Mouse (Mus musculus): ENCODE measurements around the gene Pnma1. TPM values are rescaled to one million over a fixed set of nuclear protein-coding genes. Genes with fewer than 3 reads are reported as not detected.

The Pnma1 gene
- polyA plus RNA-seq, 1 experiment: 0.46 TPM

- Histone ChIP-seq H3ac (ENCODE audit: control insufficient read depth, insufficient read length) (no peak overlapping the region), H3K36me3 (ENCODE audit: control insufficient read depth, insufficient read depth) (peaks cover 10% of the 10 kb centered on the region), H3K4me3 (no peak overlapping the region), H3K79me2 (ENCODE audit: control insufficient read depth, insufficient read depth) (peaks cover 40% of the 10 kb centered on the region), H3K27me3 (ENCODE audit: control insufficient read depth, insufficient read depth, insufficient read length) (no peaks in the 10 kb centered on the region), H3K4me2 (ENCODE audit: low read depth) (no peak overlapping the region)
- TF ChIP-seq MYOG (IDR thresholded peaks at IDR 0.05; ENCODE audit: control insufficient read depth in 1 of 3, insufficient read depth in 1 of 3, insufficient read length in 2 of 3, low read depth in 2 of 3): no peak
- no peak for TF ChIP-seq MAX (IDR thresholded peaks at IDR 0.05; ENCODE audit: low read depth)
- TF ChIP-seq POLR2AphosphoS2 (IDR thresholded peaks at IDR 0.05; ENCODE audit: insufficient read length, low read depth): no peak
- TF ChIP-seq CEBPB (IDR thresholded peaks at IDR 0.05; ENCODE audit: insufficient read depth, poor library complexity, severe bottlenecking): no peak
- TF ChIP-seq TCF12 (IDR thresholded peaks at IDR 0.05; ENCODE audit: insufficient read depth, poor library complexity, severe bottlenecking): no peak
- TF ChIP-seq E2F4 (IDR thresholded peaks at IDR 0.05; ENCODE audit: insufficient read depth): no peak
- no peak for TF ChIP-seq USF1 (IDR thresholded peaks at IDR 0.05; ENCODE audit: low read depth)
- TF ChIP-seq SRF (IDR thresholded peaks at IDR 0.05; ENCODE audit: control insufficient read depth, insufficient read length, low read depth): no peak
Observed at GRCm38 (mm10) chr12:84119584-84119983, 28.7 kb downstream of the Pnma1 start.

- TF ChIP-seq MYOG (IDR thresholded peaks at IDR 0.05; ENCODE audit: control insufficient read depth in 1 of 3, insufficient read depth in 1 of 3, insufficient read length in 2 of 3, low read depth in 2 of 3) (no peak), POLR2A (IDR thresholded peaks at IDR 0.05; ENCODE audit: insufficient read length, low read depth) (peak; percentile 58), MYOD1 (IDR thresholded peaks at IDR 0.05; ENCODE audit: control insufficient read depth in 1 of 3, insufficient read length in 2 of 3, low read depth in 2 of 3) (peak; percentile 85 to 98 (median 94))
- peaks cover 36% of the 10 kb centered on the region for H3K79me2 ChIP-seq (ENCODE audit: control insufficient read depth, insufficient read depth)
Observed at GRCm38 (mm10) chr12:84114153-84114994, 33.9 kb downstream of the Pnma1 start, which contains the start of gene Dnal1. Dnal1 (plus strand) TSS chr12:84114366.

GRCm38 (mm10) chr12:84113676-84114075 lies 34.6 kb downstream of the Pnma1 start:
- H3K4me3 ChIP-seq: peak overlapping the region; percentile 58
- H3K4me2 ChIP-seq (ENCODE audit: low read depth): peak overlapping the region; percentile 67
- no peak for TF ChIP-seq USF1 (IDR thresholded peaks at IDR 0.05; ENCODE audit: low read depth)
- TF ChIP-seq CEBPB (IDR thresholded peaks at IDR 0.05; ENCODE audit: insufficient read depth, poor library complexity, severe bottlenecking): no peak
- TF ChIP-seq MYOG (IDR thresholded peaks at IDR 0.05; ENCODE audit: control insufficient read depth in 1 of 3, insufficient read depth in 1 of 3, insufficient read length in 2 of 3, low read depth in 2 of 3): no peak
- TF ChIP-seq POLR2AphosphoS2 (IDR thresholded peaks at IDR 0.05; ENCODE audit: insufficient read length, low read depth): no peak
- no peak for TF ChIP-seq MAX (IDR thresholded peaks at IDR 0.05; ENCODE audit: low read depth)
- TF ChIP-seq TCF12 (IDR thresholded peaks at IDR 0.05; ENCODE audit: insufficient read depth, poor library complexity, severe bottlenecking): no peak
- TF ChIP-seq E2F4 (IDR thresholded peaks at IDR 0.05; ENCODE audit: insufficient read depth): no peak
- TF ChIP-seq TCF3 (IDR thresholded peaks at IDR 0.05; ENCODE audit: insufficient read length, low read depth): no peak
- no peak for TF ChIP-seq REST (IDR thresholded peaks at IDR 0.05; ENCODE audit: insufficient read depth, insufficient read length)
- TF ChIP-seq POLR2A (IDR thresholded peaks at IDR 0.05; ENCODE audit: insufficient read length, low read depth): no peak
- no peak for TF ChIP-seq MYOD1 (IDR thresholded peaks at IDR 0.05; ENCODE audit: control insufficient read depth in 1 of 3, insufficient read length in 2 of 3, low read depth in 2 of 3)
- TF ChIP-seq SRF (IDR thresholded peaks at IDR 0.05; ENCODE audit: control insufficient read depth, insufficient read length, low read depth): no peak
- H3K36me3 ChIP-seq (ENCODE audit: control insufficient read depth, insufficient read depth): no peaks in the 10 kb centered on the region
- H3ac ChIP-seq (ENCODE audit: control insufficient read depth, insufficient read length): no peak overlapping the region
- H3K27me3 ChIP-seq (ENCODE audit: control insufficient read depth, insufficient read depth, insufficient read length): no peaks in the 10 kb centered on the region
- peaks cover 30% of the 10 kb centered on the region for H3K79me2 ChIP-seq (ENCODE audit: control insufficient read depth, insufficient read depth)

More at GRCm38 (mm10) chr12:84114153-84114994, 33.9 kb downstream of the Pnma1 start, which contains the start of gene Dnal1:
- peak within 1 kb of the TSS; percentile 87 for H3K4me2 ChIP-seq (ENCODE audit: low read depth)
- H3ac ChIP-seq (ENCODE audit: control insufficient read depth, insufficient read length): peak within 1 kb of the TSS; percentile 6
- no peaks in the 10 kb centered on the region for H3K36me3 ChIP-seq (ENCODE audit: control insufficient read depth, insufficient read depth)
- H3K4me3 ChIP-seq: peak within 1 kb of the TSS; percentile 58
- H3K27me3 ChIP-seq (ENCODE audit: control insufficient read depth, insufficient read depth, insufficient read length): no peaks in the 10 kb centered on the region

GRCm38 (mm10) chr12:84110814-84111213 lies 37.5 kb downstream of the Pnma1 start:
- Histone ChIP-seq H3K79me2 (ENCODE audit: control insufficient read depth, insufficient read depth) (peaks cover 13% of the 10 kb centered on the region), H3K27me3 (ENCODE audit: control insufficient read depth, insufficient read depth, insufficient read length) (no peaks in the 10 kb centered on the region), H3K36me3 (ENCODE audit: control insufficient read depth, insufficient read depth) (no peaks in the 10 kb centered on the region), H3K4me2 (ENCODE audit: low read depth) (no peak overlapping the region), H3K4me3 (no peak overlapping the region), H3ac (ENCODE audit: control insufficient read depth, insufficient read length) (no peak overlapping the region)
- no peak for TF ChIP-seq TCF12 (IDR thresholded peaks at IDR 0.05; ENCODE audit: insufficient read depth, poor library complexity, severe bottlenecking)
- no peak for TF ChIP-seq POLR2A (IDR thresholded peaks at IDR 0.05; ENCODE audit: insufficient read length, low read depth)
- no peak for TF ChIP-seq TCF3 (IDR thresholded peaks at IDR 0.05; ENCODE audit: insufficient read length, low read depth)
- TF ChIP-seq MYOG (IDR thresholded peaks at IDR 0.05; ENCODE audit: control insufficient read depth in 1 of 3, insufficient read depth in 1 of 3, insufficient read length in 2 of 3, low read depth in 2 of 3): no peak

GRCm38 (mm10) chr12:84109924-84110323 lies 38.4 kb downstream of the Pnma1 start:
- no peak overlapping the region for H3ac ChIP-seq (ENCODE audit: control insufficient read depth, insufficient read length)
- peaks cover 4% of the 10 kb centered on the region for H3K79me2 ChIP-seq (ENCODE audit: control insufficient read depth, insufficient read depth)
- no peak overlapping the region for H3K4me2 ChIP-seq (ENCODE audit: low read depth)
- no peak for TF ChIP-seq E2F4 (IDR thresholded peaks at IDR 0.05; ENCODE audit: insufficient read depth)
- no peaks in the 10 kb centered on the region for H3K36me3 ChIP-seq (ENCODE audit: control insufficient read depth, insufficient read depth)
- H3K27me3 ChIP-seq (ENCODE audit: control insufficient read depth, insufficient read depth, insufficient read length): no peaks in the 10 kb centered on the region
- H3K4me3 ChIP-seq: no peak overlapping the region
